Mouse (Mus musculus) gonadal fat pad, adult 2 months (tissue): Measurements from ENCODE around the gene Irf5. TPM values are rescaled to one million over a fixed set of nuclear protein-coding genes. Genes with fewer than 3 reads are reported as not detected.

Experiments used
- DNase-seq: peaks from one replicate; pipeline ENCODE4 v3.0.0-alpha.2; 2012; ENCODE audit warnings: low read depth
- polyA plus RNA-seq: library from polyadenylated mRNA; depleted of rRNA; stranded (reverse); fragments of >200 nt; gene quantifications from 2 replicates; pipeline ENCODE4 v1.2.3, GENCODE M21; 2012; rRNA removed

The Irf5 gene
- 13.5 and 16.3 TPM in 2 replicates for polyA plus RNA-seq

DNA sequence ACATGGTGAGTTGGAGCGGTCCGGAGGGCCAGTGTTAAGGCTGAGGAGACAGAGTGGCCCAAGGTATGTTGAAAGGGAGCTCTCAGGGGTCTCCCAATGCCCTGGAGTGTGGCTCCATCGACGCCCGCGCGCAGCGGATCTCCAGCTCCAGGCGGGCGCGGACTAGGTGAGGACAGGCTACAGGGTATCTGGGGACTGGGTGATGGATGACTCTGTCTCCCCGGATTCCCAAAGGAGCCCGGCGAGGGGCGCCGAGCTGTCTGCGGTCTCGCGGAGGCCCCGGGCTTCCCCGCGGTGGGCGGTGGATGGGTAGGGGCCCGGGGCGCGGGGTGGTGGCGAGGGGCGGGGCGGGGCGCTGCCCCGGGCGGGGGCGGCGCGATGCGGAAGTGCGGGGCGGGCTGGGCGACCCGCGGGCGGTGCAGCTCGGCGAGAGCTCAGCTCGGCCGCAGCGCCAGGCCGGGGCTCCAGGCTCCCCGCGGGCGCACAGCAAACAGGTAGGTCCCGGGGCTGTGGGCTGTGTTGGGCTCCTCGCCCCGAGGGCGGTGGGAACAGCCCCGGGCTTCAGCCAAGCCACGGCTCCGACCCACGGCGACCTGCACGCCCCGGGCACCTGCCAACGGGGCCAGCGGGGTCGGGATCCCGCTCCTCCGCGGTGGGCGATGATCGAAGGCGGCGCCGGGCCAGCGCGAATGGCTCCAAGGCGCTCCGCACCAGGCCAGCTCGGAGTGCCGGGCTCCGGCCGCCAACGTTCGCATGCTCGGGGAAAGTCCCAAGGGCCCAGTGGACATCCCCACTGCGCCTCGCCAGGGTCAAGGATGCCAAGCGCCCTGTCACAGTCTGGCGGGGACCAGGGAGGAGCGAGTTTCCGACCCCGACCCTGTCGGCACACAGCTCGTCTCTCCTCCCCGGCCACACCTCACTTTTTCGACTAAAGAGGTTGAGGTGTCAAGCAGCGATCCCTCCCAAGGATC is at the start of gene Irf5:
Gene Irf5 (plus strand): TSS at position 345 of the 971 bp plus-strand sequence.
- no peak for DNase-seq

DNA sequence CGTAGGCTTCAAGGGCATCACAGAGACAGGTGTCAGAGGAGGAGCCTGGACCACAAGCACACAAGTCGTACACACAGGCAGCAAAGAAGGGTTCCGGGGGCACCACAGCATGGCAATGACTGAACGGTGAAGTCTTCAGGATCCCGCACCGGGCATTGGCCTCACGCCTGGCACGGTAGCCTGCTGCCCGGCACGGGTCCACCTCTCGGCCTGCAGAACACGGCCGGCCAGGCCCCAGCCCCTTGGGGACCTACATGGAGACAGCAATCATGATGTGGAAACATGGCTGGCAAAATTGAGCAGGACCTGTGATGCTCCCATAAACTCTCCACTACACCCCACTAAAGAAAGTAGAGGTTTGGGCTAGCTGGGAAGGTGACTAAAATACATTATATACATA is 43.7 kb upstream of the Irf5 start:
- DNase-seq: no peak

DNA sequence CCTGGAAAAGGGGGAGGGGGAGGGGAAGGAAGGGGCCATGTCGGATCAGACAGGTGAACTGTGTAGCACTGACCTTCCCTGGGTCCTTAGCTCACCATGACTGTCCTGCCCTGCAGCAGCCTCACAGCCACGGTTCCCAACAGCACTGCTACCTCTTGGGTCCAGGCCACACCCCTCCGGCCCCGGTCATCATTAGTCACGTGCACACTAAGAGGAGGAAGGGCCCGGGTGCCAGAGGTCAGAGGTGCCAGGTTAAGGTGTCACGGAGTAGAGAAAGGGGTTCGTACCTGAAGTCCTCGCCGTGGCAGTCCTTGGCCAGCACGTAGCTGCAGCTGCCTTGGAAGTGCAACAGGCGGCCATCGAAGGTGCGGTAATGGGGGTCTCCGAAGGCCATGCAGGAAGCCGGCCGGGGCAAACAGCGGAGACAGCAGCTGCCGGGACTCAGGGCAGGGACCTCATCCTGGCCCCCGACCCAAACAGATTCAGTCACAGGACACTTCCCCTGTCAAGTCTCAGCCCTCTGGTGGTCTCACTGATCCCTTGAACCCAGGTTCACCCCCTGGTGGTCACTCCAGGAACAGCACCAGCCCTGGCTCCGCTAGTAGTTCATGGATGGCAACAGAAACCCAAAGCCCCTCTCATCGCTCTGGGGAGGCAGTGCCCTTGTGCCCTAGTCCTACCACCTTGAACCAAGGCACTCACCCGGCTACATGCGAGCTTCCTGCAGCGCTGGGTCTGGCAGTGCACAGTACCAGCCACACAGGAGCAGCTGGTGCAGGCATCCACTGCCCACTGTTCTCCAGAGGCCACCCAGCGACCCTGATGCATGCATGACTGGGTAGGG is 41.5 kb upstream of the Irf5 start:
- DNase-seq: no peak

DNA sequence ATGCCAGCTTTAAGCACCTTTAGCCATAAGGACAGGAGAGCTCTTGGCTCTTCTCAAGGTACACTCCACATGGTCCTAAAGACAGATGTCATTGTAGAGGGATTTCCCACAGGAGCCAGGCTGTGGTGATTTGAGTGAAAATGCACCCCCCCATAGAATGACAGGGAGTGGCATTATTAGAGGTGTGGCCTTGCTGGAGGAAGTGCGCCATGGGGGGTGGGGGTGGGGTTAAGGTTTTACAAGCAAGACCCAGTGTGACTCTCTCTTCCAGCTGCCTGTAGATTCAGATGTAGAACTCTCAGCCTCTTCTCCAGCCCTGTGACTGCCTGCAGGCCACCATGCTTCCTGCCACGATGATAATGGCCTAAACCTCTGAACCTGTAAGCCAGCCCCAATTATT is 40.5 kb upstream of the Irf5 start:
- DNase-seq: no peak

DNA sequence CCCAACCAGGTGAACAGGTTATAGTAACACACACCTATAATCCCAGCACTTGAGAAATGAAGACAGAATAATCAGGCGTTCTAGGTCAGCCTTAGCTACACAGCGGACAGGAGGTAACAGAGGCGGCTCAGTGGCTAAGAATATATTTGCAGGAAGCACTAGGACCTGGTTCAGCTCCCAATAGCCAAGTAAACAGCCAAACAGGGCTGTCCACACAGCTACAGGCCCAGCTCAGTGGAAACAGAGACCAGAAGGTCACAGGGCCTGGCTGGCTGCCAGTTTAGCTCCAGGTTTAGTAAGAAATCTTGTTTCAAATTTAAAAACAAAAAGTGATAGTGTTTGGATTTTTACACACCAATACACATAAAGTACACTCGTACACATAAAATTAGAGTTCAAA is 32.3 kb upstream of the Irf5 start:
- DNase-seq: no peak

DNA sequence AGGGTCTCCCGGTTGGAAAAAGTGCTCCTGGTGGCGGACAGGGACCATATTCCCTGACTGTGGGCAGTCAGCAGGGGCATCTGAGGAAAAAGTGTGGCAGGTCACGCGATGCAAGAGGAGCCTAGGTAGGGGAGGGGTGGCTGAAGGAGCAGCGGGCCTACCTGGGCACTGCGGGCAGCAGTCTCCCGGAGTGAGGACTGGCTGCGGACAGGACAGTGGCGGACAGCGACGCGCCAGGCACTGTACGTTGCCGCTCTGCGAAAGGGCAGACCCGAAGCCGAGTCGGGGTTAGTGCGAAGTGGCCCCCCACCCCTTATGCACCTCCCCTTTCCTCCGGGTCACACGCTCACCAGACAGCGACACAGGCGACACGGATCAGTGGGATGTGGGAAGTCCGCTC is 30.2 kb upstream of the Irf5 start:
- no peak for DNase-seq

DNA sequence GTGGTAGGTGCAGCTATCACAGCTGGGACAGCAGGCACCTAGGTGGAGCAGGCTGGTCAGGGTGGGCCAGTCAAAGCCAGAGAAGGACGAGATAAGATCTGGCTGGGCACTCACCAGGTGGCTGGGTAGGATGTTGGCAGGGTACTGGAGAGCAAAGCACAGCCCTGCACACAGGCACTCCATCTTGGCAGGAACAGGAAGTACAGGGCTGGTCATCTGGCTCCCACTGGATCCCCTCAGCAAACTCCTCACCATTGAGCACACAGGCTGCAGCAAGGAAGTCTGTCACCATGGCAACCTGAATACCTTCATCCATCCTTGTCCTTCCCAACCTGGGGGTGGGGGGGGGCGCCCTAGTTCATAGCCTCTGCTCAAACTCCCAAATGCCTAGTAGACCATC is 28.6 kb upstream of the Irf5 start:
- no peak for DNase-seq

DNA sequence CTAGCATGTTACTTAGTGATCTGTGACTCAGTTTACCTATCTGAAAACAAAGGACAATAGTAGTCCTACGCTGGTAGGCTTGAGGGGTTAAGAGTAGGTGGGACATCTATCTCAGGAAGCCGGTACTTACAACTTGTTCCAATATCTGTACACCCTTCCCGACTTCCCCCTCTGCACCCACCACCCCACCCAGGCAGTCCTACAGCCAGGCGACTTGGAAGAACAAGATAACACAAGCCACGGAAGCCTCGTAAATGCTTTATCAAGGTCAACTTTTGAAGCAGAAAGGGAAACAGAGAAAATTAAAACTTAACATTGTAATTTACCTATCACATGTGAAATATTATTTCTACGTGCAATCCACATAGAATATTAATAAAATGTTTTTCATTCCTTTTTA is 26.2 kb upstream of the Irf5 start:
- no peak for DNase-seq

DNA sequence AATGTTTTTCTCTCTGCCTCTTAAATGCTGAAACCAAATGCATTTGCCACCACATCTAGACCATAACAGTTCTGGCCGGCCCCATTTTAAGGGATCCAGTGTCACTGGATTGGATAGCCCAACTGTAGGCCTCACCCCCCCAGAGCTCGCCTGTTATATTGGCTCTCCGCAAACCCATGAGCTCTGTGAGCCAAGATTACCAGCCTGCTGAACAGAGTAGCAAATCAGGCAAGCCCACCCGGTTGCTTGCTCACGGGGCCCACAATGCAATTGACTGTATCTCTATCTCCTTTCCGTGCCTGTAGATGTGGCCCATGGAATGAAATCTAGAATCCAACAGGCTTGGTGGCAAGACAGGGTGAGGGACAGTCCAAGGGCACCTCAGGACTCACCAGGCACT is 25.6 kb upstream of the Irf5 start:
- DNase-seq: no peak

DNA sequence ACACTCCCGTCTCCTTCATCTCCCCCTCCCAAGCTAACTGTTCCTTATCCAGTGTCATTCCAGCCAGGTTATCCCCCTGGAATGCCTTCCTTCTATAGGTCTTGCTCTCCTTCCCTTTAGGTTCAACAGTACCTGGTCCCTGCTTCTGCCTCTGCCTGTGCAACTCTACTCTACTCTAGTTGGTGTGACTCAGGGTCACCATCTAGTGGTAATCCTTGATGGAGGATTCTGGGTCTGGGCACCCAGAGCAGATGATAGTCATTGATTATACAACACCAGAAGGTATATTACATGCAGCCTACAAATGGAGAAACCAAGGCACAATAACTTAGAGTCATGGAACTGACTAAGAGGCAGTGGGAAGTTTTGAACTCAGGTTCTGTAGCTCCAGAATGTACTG is 24.8 kb upstream of the Irf5 start:
- DNase-seq: no peak

DNA sequence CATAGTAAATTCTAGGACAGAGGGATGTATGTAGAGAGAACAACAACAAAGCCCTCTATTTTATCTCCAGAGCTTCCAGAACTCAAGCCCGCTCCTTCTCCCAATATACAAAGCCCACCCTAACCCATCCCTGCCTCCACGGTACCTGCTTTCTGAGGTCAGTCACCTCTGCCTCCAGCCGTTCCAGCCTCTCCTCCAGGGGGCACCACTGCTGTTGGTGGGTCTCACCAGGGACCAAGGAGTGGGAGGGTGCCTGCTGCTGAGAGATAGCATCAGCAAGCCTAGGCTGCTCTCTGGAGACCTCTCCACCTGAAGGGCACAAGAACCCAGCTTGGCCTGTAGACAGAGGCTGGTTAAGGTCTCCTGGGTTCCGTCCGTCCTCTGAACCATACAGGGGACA is 20.9 kb upstream of the Irf5 start:
- DNase-seq: no peak

DNA sequence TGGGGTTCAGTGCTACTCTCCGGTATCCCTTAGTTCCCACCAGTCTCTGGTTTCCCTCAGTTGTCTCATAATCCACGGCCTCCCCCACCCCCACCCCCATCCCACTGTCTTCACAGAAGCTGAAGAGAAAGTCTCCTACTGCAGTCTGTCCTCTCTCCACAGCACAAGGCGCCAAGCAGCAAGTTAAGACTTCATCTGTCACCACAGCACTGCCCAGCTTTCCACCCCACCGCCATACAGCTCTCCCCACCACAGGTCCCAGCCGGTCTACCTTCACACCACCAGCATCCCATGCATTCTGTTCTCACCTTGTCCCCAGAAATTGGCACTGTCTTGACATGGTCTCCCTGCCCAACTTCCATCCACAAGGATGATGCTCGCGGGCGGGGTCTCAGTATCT is 19.6 kb upstream of the Irf5 start:
- DNase-seq: no peak

DNA sequence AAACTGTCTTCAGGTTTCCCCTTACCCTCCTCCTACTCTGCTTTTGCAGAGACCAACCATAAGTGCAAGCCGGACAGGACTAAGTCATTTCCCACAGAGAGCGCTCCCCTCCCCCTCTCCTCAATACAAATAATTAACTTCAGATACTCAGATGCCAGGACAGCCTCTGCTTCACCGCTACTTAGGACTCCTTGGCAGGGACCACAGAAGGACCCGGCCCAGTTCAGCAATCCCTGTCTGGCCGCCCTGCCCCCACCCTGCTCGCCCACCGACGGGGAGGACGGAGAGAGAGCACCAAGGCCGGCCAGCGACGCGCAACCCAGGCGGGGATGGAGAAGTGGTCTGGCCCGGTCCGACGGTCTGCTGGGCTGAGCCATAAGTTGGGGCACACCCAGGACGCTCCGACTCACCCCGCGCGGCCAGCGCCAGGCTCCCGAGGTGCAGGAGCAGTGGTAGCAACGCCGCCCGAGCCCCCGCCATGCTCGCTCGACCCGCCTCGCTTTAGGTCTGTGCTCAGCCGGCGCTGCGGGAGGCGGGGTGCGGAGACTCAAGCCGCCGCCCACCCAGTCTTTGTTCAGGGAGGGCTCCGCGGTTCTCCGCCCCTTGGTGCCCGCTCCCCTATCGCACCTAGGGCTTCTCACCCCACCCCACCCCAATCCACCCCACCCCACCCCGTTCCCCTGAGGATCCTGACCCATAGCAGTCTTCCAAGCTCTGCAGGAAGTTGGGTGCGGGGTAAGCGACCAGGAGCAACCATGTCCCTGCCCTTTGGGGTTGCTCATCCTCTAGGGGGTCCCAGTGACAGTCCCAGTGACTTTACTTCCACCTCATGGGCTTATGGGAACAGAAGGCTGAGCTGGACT is 18.7 kb upstream of the Irf5 start, which contains the start of gene Kcp:
Gene Kcp (minus strand): TSS at position 506 of the 863 bp plus-strand sequence.
- no peak for DNase-seq

DNA sequence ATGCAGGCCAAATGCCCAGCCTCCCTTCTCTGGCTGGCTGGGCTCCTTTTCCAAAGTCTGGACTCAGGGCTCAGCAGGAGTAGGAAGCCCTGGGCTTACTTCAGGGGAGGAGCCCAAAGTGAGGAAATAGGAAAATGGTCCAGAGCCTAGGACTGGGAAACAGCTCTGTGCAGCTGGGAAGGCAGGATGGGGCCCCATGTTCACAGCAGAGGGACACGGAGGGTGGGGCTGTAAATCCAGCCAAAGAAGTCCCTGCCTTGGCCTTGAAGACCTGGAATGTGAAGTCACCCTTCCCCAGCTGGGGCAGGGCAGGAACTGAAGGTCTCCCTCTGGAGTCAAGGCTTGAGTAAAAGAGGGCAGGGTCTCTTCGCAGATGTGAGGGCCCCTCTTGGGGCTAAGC is 17.3 kb upstream of the Irf5 start:
- DNase-seq: no peak

DNA sequence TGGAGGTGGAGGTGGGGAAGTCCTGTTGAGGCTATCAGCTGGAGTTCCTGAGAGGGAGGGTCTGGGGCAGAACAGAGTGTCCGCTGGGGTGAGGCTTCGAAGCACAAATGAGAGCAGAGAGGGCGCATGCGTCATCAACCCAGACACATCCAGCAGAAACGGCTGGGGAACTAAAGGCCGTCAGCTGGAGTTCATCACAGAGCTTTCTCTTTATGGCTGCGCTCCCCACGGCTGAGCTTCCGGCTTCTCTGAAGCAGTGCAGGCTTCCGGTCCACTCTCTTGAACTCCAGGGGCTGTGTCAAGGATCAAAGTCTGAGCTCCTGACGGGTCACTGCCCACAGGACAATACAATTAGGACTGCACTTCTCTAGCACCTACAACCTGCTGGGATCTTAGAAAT is 13.1 kb upstream of the Irf5 start:
- DNase-seq: no peak

DNA sequence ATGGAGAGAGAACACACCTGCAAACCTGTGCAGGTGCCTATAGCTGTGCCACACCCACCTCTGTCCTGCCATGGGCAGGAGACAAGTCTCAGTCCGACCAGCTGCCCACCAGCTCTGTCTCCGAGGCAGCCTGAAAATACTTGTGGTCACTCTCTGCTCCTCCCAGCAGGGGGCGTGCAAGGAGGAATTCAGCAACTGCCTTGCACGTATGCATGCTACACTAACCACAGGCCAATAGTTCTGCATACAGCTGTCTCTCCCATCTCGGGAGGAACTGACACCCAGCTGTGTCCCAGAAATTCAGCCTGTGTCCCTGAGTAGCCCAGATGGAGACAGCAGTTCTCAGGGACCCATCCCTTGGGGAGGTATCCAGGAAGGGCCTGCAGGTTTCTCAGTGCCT is 9.3 kb upstream of the Irf5 start:
- no peak for DNase-seq

DNA sequence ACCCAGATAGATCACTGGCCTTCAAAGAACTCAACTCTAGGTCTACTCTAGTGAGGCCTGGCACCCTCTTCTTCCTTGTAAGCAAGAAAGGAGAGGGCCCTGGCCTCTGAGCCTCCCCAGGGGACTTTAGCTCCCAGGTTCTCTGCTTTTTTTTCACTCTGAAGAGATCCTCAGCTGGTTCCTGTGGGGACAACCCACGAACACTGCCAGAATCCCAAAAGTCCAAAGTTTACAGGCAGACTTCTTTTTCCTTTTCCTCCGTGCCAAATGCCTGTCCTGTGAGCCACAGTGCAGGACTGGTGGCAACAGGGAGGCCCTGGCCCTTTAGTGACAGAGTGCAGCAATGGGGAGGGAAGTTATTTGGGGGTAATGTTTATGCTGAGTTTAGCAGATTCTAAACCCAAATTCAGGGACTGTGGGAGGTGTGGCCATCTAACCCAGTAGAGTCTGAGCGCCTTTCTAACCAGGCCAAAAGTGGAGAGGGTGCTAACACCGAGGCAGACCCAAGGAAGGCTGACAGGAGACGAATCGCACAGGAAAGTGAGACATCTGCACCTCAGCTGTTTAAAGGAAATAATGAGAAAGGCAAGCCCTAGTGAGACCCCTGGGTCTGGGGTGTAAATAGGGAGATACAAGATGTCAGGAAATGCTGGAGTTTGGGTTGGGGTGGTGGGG is 3.7 kb upstream of the Irf5 start:
- no peak for DNase-seq

DNA sequence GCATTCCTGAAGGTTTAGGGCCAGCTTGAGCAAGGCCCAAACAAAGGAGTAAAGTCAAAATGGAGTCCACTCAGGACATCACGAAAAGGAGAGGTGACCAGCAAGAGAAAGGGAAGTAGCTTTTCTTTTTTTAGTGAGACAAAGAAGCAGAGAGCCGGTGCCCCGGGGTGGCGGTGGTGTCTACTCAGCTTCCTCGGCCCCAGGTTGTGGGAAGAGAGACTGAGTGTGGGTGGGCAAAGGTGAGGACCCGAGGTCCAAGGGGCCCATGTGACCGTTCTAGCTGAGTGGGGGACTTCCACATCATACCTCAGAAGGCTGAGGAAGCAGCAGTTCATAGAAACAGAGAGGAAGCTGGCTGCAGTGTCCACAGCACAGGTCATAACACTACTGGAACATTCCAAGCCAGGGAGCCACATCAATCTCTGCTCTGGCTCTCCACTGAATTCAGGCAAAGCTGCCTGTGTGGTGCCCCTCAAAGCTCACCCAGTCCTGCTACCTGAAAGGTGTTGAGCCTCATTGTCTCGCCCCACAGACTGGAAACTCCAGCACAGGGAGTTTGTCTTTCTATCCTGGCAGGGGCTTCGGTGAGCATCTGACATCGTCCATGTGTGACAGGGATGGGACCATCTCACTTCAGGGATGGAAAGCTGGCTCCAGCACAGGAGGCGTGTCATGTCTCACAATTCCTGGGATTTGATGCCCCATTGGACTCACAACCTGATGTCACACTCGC is 3.0 kb upstream of the Irf5 start:
- no peak for DNase-seq

DNA sequence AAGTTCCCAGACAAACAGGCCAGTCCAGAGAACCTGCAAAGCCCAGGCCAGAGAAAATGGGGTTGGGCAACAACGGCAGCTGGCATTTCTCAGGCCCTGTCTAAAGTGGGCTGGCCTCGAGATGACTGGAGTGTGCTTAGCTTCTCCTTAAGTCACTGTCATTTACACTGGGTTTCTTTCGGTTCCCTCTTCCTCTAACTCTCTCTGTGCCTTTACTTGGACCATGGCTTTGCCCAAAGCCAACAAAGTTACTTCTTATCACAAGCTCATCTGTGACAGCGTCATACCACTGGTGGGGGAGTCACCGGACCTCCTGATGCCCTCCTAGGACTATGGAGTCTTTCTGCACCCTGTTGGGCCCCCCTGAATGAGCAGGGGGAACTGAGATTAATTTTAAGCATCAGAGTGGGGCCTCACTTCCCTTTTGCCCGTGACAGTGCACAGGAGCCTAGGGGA is 2.4 kb upstream of the Irf5 start:
- DNase-seq: no peak

DNA sequence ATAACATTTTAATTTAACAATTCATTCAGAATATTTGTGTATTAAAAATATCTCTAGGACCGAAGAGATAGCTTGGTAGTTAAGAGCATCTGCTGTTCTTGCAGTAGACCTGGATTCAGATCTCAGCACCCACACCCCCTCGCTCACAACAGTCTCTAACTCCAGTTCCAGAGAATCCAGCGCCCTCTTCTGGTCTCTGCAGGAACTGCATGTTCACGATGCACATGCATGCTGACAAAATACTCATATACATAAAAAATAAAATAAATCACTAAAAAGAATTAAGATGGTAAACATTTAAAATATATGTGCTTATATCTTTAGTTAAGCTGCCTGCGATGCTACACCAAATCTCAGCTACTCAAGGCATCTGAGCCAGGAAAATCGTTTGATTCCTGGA is 1.2 kb upstream of the Irf5 start:
- DNase-seq: no peak
